Mouse (Mus musculus) bone marrow, adult 2 months (tissue): ENCODE results near the gene Cavin2. TPM values are rescaled to one million over a fixed set of nuclear protein-coding genes. Genes with fewer than 3 reads are reported as not detected.

Source experiments
- H3K27ac ChIP-seq: fragments of 200-500 bp; 2 replicates; pipeline ENCODE4 v1.5.1; 2012; ENCODE audit warnings: low read depth, mild to moderate bottlenecking, control low read depth, inconsistent platforms, low read length; ENCODE audit not compliant: control insufficient read depth, poor library complexity, insufficient read depth
- H3K4me1 ChIP-seq: fragments of 200-500 bp; 2 replicates; pipeline ENCODE4 v1.6.1; 2011; ENCODE audit warnings: low read length; ENCODE audit not compliant: control insufficient read depth, insufficient read depth
- H3K4me3 ChIP-seq: fragments of 200-500 bp; replicated peaks from 2 replicates; pipeline ENCODE3; 2011; ENCODE audit warnings: mild to moderate bottlenecking, low read depth, low read length, control low read depth; ENCODE audit not compliant: control insufficient read depth
- CTCF ChIP-seq: fragments of 200-500 bp; IDR thresholded peaks from 2 replicates; pipeline ENCODE4 v1.5.1; 2011; ENCODE audit warnings: low read length, control low read depth; ENCODE audit not compliant: control insufficient read depth, insufficient read depth
- POLR2A ChIP-seq: fragments of 200-500 bp; IDR thresholded peaks from 2 replicates; pipeline ENCODE4 v1.6.1; 2011; ENCODE audit warnings: low read depth, mild to moderate bottlenecking, control low read depth, low read length, borderline replicate concordance; ENCODE audit not compliant: control insufficient read depth
- WGBS: fragments of 180-500 bp; shearing (Covaris S2); methylation state at CpG from one replicate; pipeline ENCODE4 v1.1.7; 2018; 5-methylcytosine and 5-hydroxymethylcytosine counted together
- polyA plus RNA-seq: library from polyadenylated mRNA; stranded (reverse); fragments of >200 nt; gene quantifications from 2 replicates; pipeline ENCODE4 v1.2.4, GENCODE M21; 2011; ENCODE audit warnings: low replicate concordance; ENCODE audit not compliant: missing spikeins, insufficient read depth, insufficient read length

Gene Cavin2
- polyA plus RNA-seq = 21.5 and 24.3 TPM in 2 replicates

- 38% methylated on average over 17 of the region's 17 CpGs for WGBS
- Histone ChIP-seq H3K4me1 (no peaks in the 10 kb centered on the region), H3K27ac (peak within 1 kb of the TSS; percentile 34; the same call in 1 of the 2 replicates), H3K4me3 (peak within 1 kb of the TSS; percentile 17)
- TF ChIP-seq POLR2A = no peak
These were observed at the start of gene Cavin2 for GRCm38 (mm10) chr1:51288755-51289619. Gene Cavin2, plus strand, starts transcription at chr1:51289126.

GRCm38 (mm10) chr1:51241311-51241986 is 47.5 kb upstream of the Cavin2 start:
- no peak for TF ChIP-seq POLR2A
- no peak for TF ChIP-seq CTCF

GRCm38 (mm10) chr1:51243294-51243693 is 45.6 kb upstream of the Cavin2 start:
- WGBS = 91% methylated on average over 3 of the region's 3 CpGs
- H3K27ac ChIP-seq = no peak overlapping the region
- H3K4me1 ChIP-seq = no peaks in the 10 kb centered on the region; the same call in 1 of the 2 replicates
- no peak overlapping the region for H3K4me3 ChIP-seq
- TF ChIP-seq POLR2A (no peak), CTCF (no peak)

More at GRCm38 (mm10) chr1:51241311-51241986, 47.5 kb upstream of the Cavin2 start:
- Histone ChIP-seq H3K4me3 (no peak overlapping the region), H3K27ac (no peak overlapping the region), H3K4me1 (no peaks in the 10 kb centered on the region; the same call in 1 of the 2 replicates)
- 78% methylated on average over 3 of the region's 3 CpGs for WGBS

- Histone ChIP-seq H3K27ac (no peak overlapping the region), H3K4me1 (no peaks in the 10 kb centered on the region; the same call in 1 of the 2 replicates), H3K4me3 (no peak overlapping the region)
- no peak for TF ChIP-seq CTCF
- TF ChIP-seq POLR2A = no peak
- WGBS = 71% methylated on average over 3 of the region's 3 CpGs
These were observed 45.1 kb upstream of the Cavin2 start for GRCm38 (mm10) chr1:51243869-51244268.

GRCm38 (mm10) chr1:51245381-51245780 is 43.5 kb upstream of the Cavin2 start:
- Histone ChIP-seq H3K27ac (no peak overlapping the region), H3K4me1 (no peaks in the 10 kb centered on the region; the same call in 1 of the 2 replicates), H3K4me3 (no peak overlapping the region)
- 31% methylated on average over 3 of the region's 3 CpGs for WGBS
- TF ChIP-seq POLR2A (no peak), CTCF (no peak)

- 84% methylated on average over 5 of the region's 5 CpGs for WGBS
- TF ChIP-seq POLR2A = no peak
- TF ChIP-seq CTCF = no peak
These were observed 38.6 kb upstream of the Cavin2 start for GRCm38 (mm10) chr1:51250302-51250701.

GRCm38 (mm10) chr1:51265118-51265800 is 23.7 kb upstream of the Cavin2 start:
- Histone ChIP-seq H3K4me3 (no peak overlapping the region), H3K27ac (no peak overlapping the region), H3K4me1 (no peaks in the 10 kb centered on the region)
- TF ChIP-seq POLR2A = no peak
- TF ChIP-seq CTCF = no peak
- WGBS = 51% methylated on average over 5 of the region's 5 CpGs

More at GRCm38 (mm10) chr1:51250302-51250701, 38.6 kb upstream of the Cavin2 start:
- H3K27ac ChIP-seq = no peak overlapping the region
- no peak overlapping the region for H3K4me3 ChIP-seq
- H3K4me1 ChIP-seq = no peaks in the 10 kb centered on the region
